Mouse (Mus musculus): ENCODE measurements around the gene Fos. TPM values are rescaled to one million over a fixed set of nuclear protein-coding genes. Genes with fewer than 3 reads are reported as not detected.
A peak's percentile ranks its signal among the peaks of the same experiment; 100 is the strongest.

Fos gene
- polyA plus RNA-seq, 1 experiment from 2014 or later, result 1.3 TPM

GRCm38 (mm10) chr12:85490096-85490820, 16.6 kb downstream of the Fos start:
- peaks cover 10% of the 10 kb centered on the region; the same call in 1 of the 2 replicates for H3K27me3 ChIP-seq (ENCODE audit: insufficient read depth, low read length)
- WGBS (ENCODE audit: insufficient replicate concordance), result 52% methylated on average over 10 of the region's 10 CpGs
- no peak overlapping the region for H3K9ac ChIP-seq (replicated peaks)
- DNase-seq (no peak), ATAC-seq (no peak)
- H3K4me1 ChIP-seq (ENCODE audit: insufficient read depth), result peaks cover 22% of the 10 kb centered on the region
- H3K27ac ChIP-seq (ENCODE audit: low read depth), result peak overlapping the region; percentile 69
- H3K4me2 ChIP-seq (ENCODE audit: low read depth, low read length), result no peak overlapping the region
- no peak for TF ChIP-seq EP300 (IDR thresholded peaks at IDR 0.05; ENCODE audit: low read depth)
- TF ChIP-seq CTCF (IDR thresholded peaks at IDR 0.05; ENCODE audit: low read depth), result no peak
- no peaks in the 10 kb centered on the region for H3K9me3 ChIP-seq (ENCODE audit: low read length)
- no peaks in the 10 kb centered on the region for H3K36me3 ChIP-seq (replicated peaks; ENCODE audit: insufficient read depth, low read length)
- H3K4me3 ChIP-seq (ENCODE audit: low read depth, low read length), result no peak overlapping the region

- Histone ChIP-seq H3K27me3 (ENCODE audit: insufficient read depth, low read length) (peaks cover 10% of the 10 kb centered on the region; the same call in 1 of the 2 replicates), H3K4me2 (ENCODE audit: low read depth, low read length) (no peak overlapping the region), H3K9ac (replicated peaks) (no peak overlapping the region), H3K4me1 (ENCODE audit: insufficient read depth) (peaks cover 18% of the 10 kb centered on the region), H3K4me3 (ENCODE audit: low read depth, low read length) (no peak overlapping the region), H3K27ac (ENCODE audit: low read depth) (peak overlapping the region; percentile 69), H3K9me3 (ENCODE audit: low read length) (no peaks in the 10 kb centered on the region), H3K36me3 (replicated peaks; ENCODE audit: insufficient read depth, low read length) (no peaks in the 10 kb centered on the region)
- ATAC-seq, result no peak
- 57% methylated on average over 1 of the region's 1 CpGs for WGBS (ENCODE audit: insufficient replicate concordance)
- TF ChIP-seq CTCF (IDR thresholded peaks at IDR 0.05; ENCODE audit: low read depth), result no peak
- no peak for TF ChIP-seq EP300 (IDR thresholded peaks at IDR 0.05; ENCODE audit: low read depth)
- DNase-seq, result no peak
These were observed 17.3 kb downstream of the Fos start for GRCm38 (mm10) chr12:85490991-85491390.

- Histone ChIP-seq H3K4me3 (ENCODE audit: low read depth, low read length) (no peak overlapping the region), H3K4me2 (ENCODE audit: low read depth, low read length) (no peak overlapping the region), H3K4me1 (ENCODE audit: insufficient read depth) (peaks cover 9% of the 10 kb centered on the region), H3K9me3 (ENCODE audit: low read length) (no peaks in the 10 kb centered on the region), H3K9ac (replicated peaks) (no peak overlapping the region), H3K27me3 (ENCODE audit: insufficient read depth, low read length) (peaks cover 5% of the 10 kb centered on the region; the same call in 1 of the 2 replicates), H3K27ac (ENCODE audit: low read depth) (no peak overlapping the region), H3K36me3 (replicated peaks; ENCODE audit: insufficient read depth, low read length) (no peaks in the 10 kb centered on the region)
- WGBS (ENCODE audit: insufficient replicate concordance), result 21% methylated on average over 16 of the region's 16 CpGs
- peak; percentile 80 for TF ChIP-seq CTCF (IDR thresholded peaks at IDR 0.05; ENCODE audit: low read depth)
- TF ChIP-seq EP300 (IDR thresholded peaks at IDR 0.05; ENCODE audit: low read depth), result no peak
- ATAC-seq, result peak; percentile 39
- peak; percentile 67 for DNase-seq
These were observed 18.5 kb downstream of the Fos start for GRCm38 (mm10) chr12:85492084-85492645.

- Histone ChIP-seq H3K36me3 (replicated peaks; ENCODE audit: insufficient read depth, low read length) (no peaks in the 10 kb centered on the region), H3K27ac (ENCODE audit: low read depth) (no peak overlapping the region), H3K4me3 (ENCODE audit: low read depth, low read length) (no peak overlapping the region), H3K27me3 (ENCODE audit: insufficient read depth, low read length) (no peaks in the 10 kb centered on the region), H3K9ac (replicated peaks) (no peak overlapping the region), H3K9me3 (ENCODE audit: low read length) (no peaks in the 10 kb centered on the region), H3K4me2 (ENCODE audit: low read depth, low read length) (no peak overlapping the region), H3K4me1 (ENCODE audit: insufficient read depth) (no peaks in the 10 kb centered on the region)
- TF ChIP-seq EP300 (IDR thresholded peaks at IDR 0.05; ENCODE audit: low read depth) (no peak), CTCF (IDR thresholded peaks at IDR 0.05; ENCODE audit: low read depth) (no peak)
- WGBS (ENCODE audit: insufficient replicate concordance), result 62% methylated on average over 7 of the region's 7 CpGs
- DNase-seq, result no peak
- ATAC-seq, result no peak
These were observed 22.6 kb downstream of the Fos start for GRCm38 (mm10) chr12:85496336-85496735.

GRCm38 (mm10) chr12:85496755-85497154, 23.1 kb downstream of the Fos start:
- 15% methylated on average over 7 of the region's 7 CpGs for WGBS (ENCODE audit: insufficient replicate concordance)

GRCm38 (mm10) chr12:85497310-85498135, 23.8 kb downstream of the Fos start:
- Histone ChIP-seq H3K27ac (ENCODE audit: low read depth) (peak overlapping the region; percentile 60), H3K27me3 (ENCODE audit: insufficient read depth, low read length) (no peaks in the 10 kb centered on the region), H3K4me3 (ENCODE audit: low read depth, low read length) (no peak overlapping the region), H3K4me2 (ENCODE audit: low read depth, low read length) (no peak overlapping the region), H3K9me3 (ENCODE audit: low read length) (no peaks in the 10 kb centered on the region; the same call in 1 of the 2 replicates), H3K36me3 (replicated peaks; ENCODE audit: insufficient read depth, low read length) (no peaks in the 10 kb centered on the region), H3K4me1 (ENCODE audit: insufficient read depth) (no peaks in the 10 kb centered on the region), H3K9ac (replicated peaks) (no peak overlapping the region)
- DNase-seq, result no peak
- WGBS (ENCODE audit: insufficient replicate concordance), result 44% methylated on average over 11 of the region's 11 CpGs
- TF ChIP-seq EP300 (IDR thresholded peaks at IDR 0.05; ENCODE audit: low read depth) (no peak; the same call in 1 of the 2 replicates), CTCF (IDR thresholded peaks at IDR 0.05; ENCODE audit: low read depth) (no peak)
- peak; percentile 60 for ATAC-seq

More at GRCm38 (mm10) chr12:85496755-85497154, 23.1 kb downstream of the Fos start:
- ATAC-seq (peak; percentile 39; the same call in 1 of the 2 replicates), DNase-seq (peak; percentile 84)
- TF ChIP-seq EP300 (IDR thresholded peaks at IDR 0.05; ENCODE audit: low read depth) (no peak), CTCF (IDR thresholded peaks at IDR 0.05; ENCODE audit: low read depth) (peak; percentile 92)
- Histone ChIP-seq H3K27ac (ENCODE audit: low read depth) (no peak overlapping the region), H3K4me3 (ENCODE audit: low read depth, low read length) (no peak overlapping the region), H3K27me3 (ENCODE audit: insufficient read depth, low read length) (no peaks in the 10 kb centered on the region), H3K9me3 (ENCODE audit: low read length) (no peaks in the 10 kb centered on the region), H3K4me2 (ENCODE audit: low read depth, low read length) (no peak overlapping the region), H3K36me3 (replicated peaks; ENCODE audit: insufficient read depth, low read length) (no peaks in the 10 kb centered on the region), H3K4me1 (ENCODE audit: insufficient read depth) (no peaks in the 10 kb centered on the region), H3K9ac (replicated peaks) (no peak overlapping the region)
